Mouse (Mus musculus): ENCODE measurements around the gene Olfr1089. TPM values are rescaled to one million over a fixed set of nuclear protein-coding genes. Genes with fewer than 3 reads are reported as not detected.

Gene Olfr1089
- polyA plus RNA-seq (2016; fragmentation: Nextera tagmentation; extraction: Ambion mirVana), result not detected in 2 replicates

- Histone ChIP-seq H3K27ac (replicated peaks) (no peak within 1 kb of the TSS), H3K4me3 (no peak within 1 kb of the TSS), H3K4me1 (no peaks in the 10 kb centered on the region), H3K9me3 (replicated peaks) (no peaks in the 10 kb centered on the region), H3K27me3 (ENCODE audit: low read depth, poor library complexity, severe bottlenecking) (no peaks in the 10 kb centered on the region), H3K36me3 (no peaks in the 10 kb centered on the region)
- no peak for DNase-seq (ENCODE audit: low spot score)
Observed at GRCm38 (mm10) chr2:86733601-86734000, at the start of gene Olfr1089. Gene Olfr1089 (minus strand): TSS chr2:86733701.

GRCm38 (mm10) chr2:86782179-86782578 is 48.7 kb upstream of the Olfr1089 start, which contains the start of gene Olfr1093:
Gene Olfr1093 (plus strand): TSS chr2:86782479.
- Histone ChIP-seq H3K4me3 (no peak within 1 kb of the TSS), H3K9me3 (replicated peaks) (no peaks in the 10 kb centered on the region), H3K4me1 (no peaks in the 10 kb centered on the region), H3K27ac (replicated peaks) (no peak within 1 kb of the TSS), H3K27me3 (ENCODE audit: low read depth, poor library complexity, severe bottlenecking) (no peaks in the 10 kb centered on the region), H3K36me3 (no peaks in the 10 kb centered on the region)
- no peak for DNase-seq (ENCODE audit: low spot score)
- WGBS, result 90% methylated on average over 2 of the region's 2 CpGs

GRCm38 (mm10) chr2:86761050-86761449 is 27.5 kb upstream of the Olfr1089 start:
- H3K4me3 ChIP-seq, result no peak overlapping the region
- no peaks in the 10 kb centered on the region for H3K4me1 ChIP-seq
- DNase-seq (ENCODE audit: low spot score), result no peak
- no peak overlapping the region for H3K27ac ChIP-seq (replicated peaks)
- no peaks in the 10 kb centered on the region for H3K9me3 ChIP-seq (replicated peaks)
- WGBS, result 95% methylated on average over 6 of the region's 6 CpGs
- H3K27me3 ChIP-seq (ENCODE audit: low read depth, poor library complexity, severe bottlenecking), result no peaks in the 10 kb centered on the region
- H3K36me3 ChIP-seq, result no peaks in the 10 kb centered on the region

GRCm38 (mm10) chr2:86758893-86759292 is 25.4 kb upstream of the Olfr1089 start, which contains the start of gene Olfr1090:
Gene Olfr1090 (minus strand): TSS chr2:86758993.
- H3K4me1 ChIP-seq, result no peaks in the 10 kb centered on the region
- no peak for DNase-seq (ENCODE audit: low spot score)
- WGBS, result 87% methylated on average over 1 of the region's 1 CpGs
- H3K27me3 ChIP-seq (ENCODE audit: low read depth, poor library complexity, severe bottlenecking), result no peaks in the 10 kb centered on the region
- no peak within 1 kb of the TSS for H3K4me3 ChIP-seq
- H3K27ac ChIP-seq (replicated peaks), result no peak within 1 kb of the TSS
- H3K9me3 ChIP-seq (replicated peaks), result no peaks in the 10 kb centered on the region
- no peaks in the 10 kb centered on the region for H3K36me3 ChIP-seq

GRCm38 (mm10) chr2:86698295-86698694 is 35.2 kb downstream of the Olfr1089 start, which contains the start of gene Olfr1087:
Gene Olfr1087 (minus strand): TSS chr2:86698395.
- Histone ChIP-seq H3K4me3 (no peak within 1 kb of the TSS), H3K27ac (replicated peaks) (no peak within 1 kb of the TSS), H3K36me3 (no peaks in the 10 kb centered on the region), H3K4me1 (no peaks in the 10 kb centered on the region), H3K27me3 (ENCODE audit: low read depth, poor library complexity, severe bottlenecking) (no peaks in the 10 kb centered on the region), H3K9me3 (replicated peaks) (no peaks in the 10 kb centered on the region)
- no peak for DNase-seq (ENCODE audit: low spot score)

Other genes with a start within 250 kb of the Olfr1089 start
- not detected in 2 replicates for gene Olfr228, start 246.3 kb downstream of the Olfr1089 start, polyA plus RNA-seq (2016; fragmentation: Nextera tagmentation; extraction: Ambion mirVana)
- not detected in 2 replicates for gene Olfr1076, start 225.2 kb downstream of the Olfr1089 start, polyA plus RNA-seq (2016; fragmentation: Nextera tagmentation; extraction: Ambion mirVana)
- not detected in 2 replicates for gene Olfr1079, start 191.2 kb downstream of the Olfr1089 start, polyA plus RNA-seq (2016; fragmentation: Nextera tagmentation; extraction: Ambion mirVana)
- not detected in 2 replicates for gene Olfr1080, start 175.5 kb downstream of the Olfr1089 start, polyA plus RNA-seq (2016; fragmentation: Nextera tagmentation; extraction: Ambion mirVana)
- not detected in 2 replicates for gene Olfr1082, start 134.7 kb downstream of the Olfr1089 start, polyA plus RNA-seq (2016; fragmentation: Nextera tagmentation; extraction: Ambion mirVana)
- not detected in 2 replicates for gene Olfr1084, start 94.0 kb downstream of the Olfr1089 start, polyA plus RNA-seq (2016; fragmentation: Nextera tagmentation; extraction: Ambion mirVana)
- not detected in 2 replicates for gene Olfr1085, start 71.7 kb downstream of the Olfr1089 start, polyA plus RNA-seq (2016; fragmentation: Nextera tagmentation; extraction: Ambion mirVana)
- gene Olfr1086, start 53.6 kb downstream of the Olfr1089 start, polyA plus RNA-seq (2016; fragmentation: Nextera tagmentation; extraction: Ambion mirVana), result not detected in 2 replicates
- gene Olfr1087, start 35.3 kb downstream of the Olfr1089 start, polyA plus RNA-seq (2016; fragmentation: Nextera tagmentation; extraction: Ambion mirVana), result not detected in 2 replicates
- gene Olfr1090, start 25.3 kb upstream of the Olfr1089 start, polyA plus RNA-seq (2016; fragmentation: Nextera tagmentation; extraction: Ambion mirVana), result not detected in 2 replicates
- not detected in 2 replicates for gene Olfr1093, start 48.8 kb upstream of the Olfr1089 start, polyA plus RNA-seq (2016; fragmentation: Nextera tagmentation; extraction: Ambion mirVana)
- not detected in 2 replicates for gene Olfr141, start 76.3 kb upstream of the Olfr1089 start, polyA plus RNA-seq (2016; fragmentation: Nextera tagmentation; extraction: Ambion mirVana)
- gene Olfr1094, start 91.0 kb upstream of the Olfr1089 start, polyA plus RNA-seq (2016; fragmentation: Nextera tagmentation; extraction: Ambion mirVana), result not detected in 2 replicates
- not detected in 2 replicates for gene Olfr1095, start 118.0 kb upstream of the Olfr1089 start, polyA plus RNA-seq (2016; fragmentation: Nextera tagmentation; extraction: Ambion mirVana)
- not detected in 2 replicates for gene Gm13723, start 141.1 kb upstream of the Olfr1089 start, polyA plus RNA-seq (2016; fragmentation: Nextera tagmentation; extraction: Ambion mirVana)
- not detected in 2 replicates for gene Olfr1097, start 158.5 kb upstream of the Olfr1089 start, polyA plus RNA-seq (2016; fragmentation: Nextera tagmentation; extraction: Ambion mirVana)
- not detected in 2 replicates for gene Olfr1098, start 190.8 kb upstream of the Olfr1089 start, polyA plus RNA-seq (2016; fragmentation: Nextera tagmentation; extraction: Ambion mirVana)
- gene Olfr1099, start 227.0 kb upstream of the Olfr1089 start, polyA plus RNA-seq (2016; fragmentation: Nextera tagmentation; extraction: Ambion mirVana), result not detected in 2 replicates
- not detected in 2 replicates for gene Olfr1100, start 246.3 kb upstream of the Olfr1089 start, polyA plus RNA-seq (2016; fragmentation: Nextera tagmentation; extraction: Ambion mirVana)